In genomic region chr13:17708784-17709311, GRCm38 (mm10) we compare ENCODE assay signal across 21 mouse cellular contexts. TPM values are rescaled to one million over a fixed set of nuclear protein-coding genes. Genes with fewer than 3 reads are reported as not detected.
A peak's percentile ranks its signal among the peaks of the same experiment; 100 is the strongest.
DNase-seq lines count a peak whose midpoint lies in the region; ATAC-seq and TF ChIP-seq lines count a peak whose summit lies in the region.
"Had no signal": no experiment of that assay in that cellular context is flagged by ENCODE, and none has a peak within 500 bp of the region (broad histone marks: within the 10 kb centered on the region; RNA-seq: fewer than 3 reads in every experiment).

No protein-coding gene starts in this region.

- H3K36me3 ChIP-seq in forebrain, embryonic 14.5 days (ENCODE audit: control insufficient read depth, insufficient read depth, low read length) = no peaks in the 10 kb centered on the region
- no peaks in the 10 kb centered on the region for H3K36me3 ChIP-seq in forebrain, embryonic 15.5 days
- no peaks in the 10 kb centered on the region for H3K36me3 ChIP-seq in midbrain, embryonic 11.5 days (ENCODE audit: control insufficient read depth, insufficient read depth, low read length)
- H3K36me3 ChIP-seq in midbrain, postnatal 0 days (ENCODE audit: insufficient read depth, low read length) = no peaks in the 10 kb centered on the region
- H3K36me3 ChIP-seq in midbrain, embryonic 14.5 days (ENCODE audit: control insufficient read depth, insufficient read depth, low read length) = 0 out of 2 replicates have a peak, but pooled peaks cover 4% of the 10 kb centered on the region

- peak; percentile 71 for ATAC-seq in forebrain, embryonic 14.5 days
- no peak for ATAC-seq in forebrain, embryonic 15.5 days (replicated peaks)
- ATAC-seq in midbrain, embryonic 11.5 days (ENCODE audit: low FRiP score) = no peak
- ATAC-seq in midbrain, postnatal 0 days (ENCODE audit: low FRiP score) = no peak
- no peak for ATAC-seq in midbrain, embryonic 14.5 days (ENCODE audit: low FRiP score, low TSS enrichment)
- ATAC-seq: activated CD4-positive, CD25-positive, alpha-beta regulatory T cell, adult 4 months; intestine, embryonic 16.5 days; Patski had no signal

- H3K4me2 ChIP-seq in forebrain, embryonic 14.5 days (ENCODE audit: low read length) = no peak overlapping the region
- no peak overlapping the region for H3K4me2 ChIP-seq in forebrain, embryonic 15.5 days (replicated peaks)
- H3K4me2 ChIP-seq in midbrain, embryonic 11.5 days = no peak overlapping the region
- no peak overlapping the region for H3K4me2 ChIP-seq in midbrain, postnatal 0 days (ENCODE audit: low read depth, low read length, poor library complexity, severe bottlenecking)
- no peak overlapping the region for H3K4me2 ChIP-seq in midbrain, embryonic 14.5 days (ENCODE audit: low read length)
- H3K4me2 ChIP-seq: embryonic facial prominence, embryonic 15.5 days; heart, embryonic 13.5 days had no signal

- H3K9me3 ChIP-seq in forebrain, embryonic 14.5 days (replicated peaks; ENCODE audit: control insufficient read depth, low read length) = no peaks in the 10 kb centered on the region
- H3K9me3 ChIP-seq in forebrain, embryonic 15.5 days = no peaks in the 10 kb centered on the region
- no peaks in the 10 kb centered on the region for H3K9me3 ChIP-seq in midbrain, embryonic 11.5 days (ENCODE audit: control insufficient read depth, low read length)
- H3K9me3 ChIP-seq in midbrain, postnatal 0 days (ENCODE audit: low read length) = no peaks in the 10 kb centered on the region
- H3K9me3 ChIP-seq in midbrain, embryonic 14.5 days (ENCODE audit: control insufficient read depth, low read length) = no peaks in the 10 kb centered on the region
- H3K9me3 ChIP-seq: embryonic facial prominence, embryonic 15.5 days; heart, embryonic 13.5 days had no signal

- no peak overlapping the region for H3K4me3 ChIP-seq in forebrain, embryonic 14.5 days (ENCODE audit: low read depth, low read length)
- H3K4me3 ChIP-seq in forebrain, embryonic 15.5 days = no peak overlapping the region
- H3K4me3 ChIP-seq in midbrain, embryonic 11.5 days (ENCODE audit: low read depth, low read length) = no peak overlapping the region
- H3K4me3 ChIP-seq in midbrain, postnatal 0 days (ENCODE audit: low read depth, low read length) = no peak overlapping the region
- no peak overlapping the region for H3K4me3 ChIP-seq in midbrain, embryonic 14.5 days (replicated peaks; ENCODE audit: low read depth, low read length)
- H3K4me3 ChIP-seq: embryonic facial prominence, embryonic 15.5 days; erythroblast, embryonic 14.5 days; heart, embryonic 13.5 days had no signal

- WGBS in forebrain, embryonic 14.5 days = 77% methylated on average over 5 of the region's 5 CpGs
- WGBS in forebrain, embryonic 15.5 days = 75% methylated on average over 5 of the region's 5 CpGs
- WGBS in midbrain, embryonic 11.5 days = 87% methylated on average over 5 of the region's 5 CpGs
- WGBS in midbrain, postnatal 0 days = 76% methylated on average over 5 of the region's 5 CpGs
- 78% methylated on average over 5 of the region's 5 CpGs for WGBS in midbrain, embryonic 14.5 days

- H3K27ac ChIP-seq in forebrain, embryonic 14.5 days (ENCODE audit: low read depth, low read length) = no peak overlapping the region
- no peak overlapping the region for H3K27ac ChIP-seq in forebrain, embryonic 15.5 days (replicated peaks)
- H3K27ac ChIP-seq in midbrain, embryonic 11.5 days (ENCODE audit: low read depth, low read length) = no peak overlapping the region
- H3K27ac ChIP-seq in midbrain, postnatal 0 days (ENCODE audit: low read depth, low read length) = no peak overlapping the region
- H3K27ac ChIP-seq in midbrain, embryonic 14.5 days (replicated peaks; ENCODE audit: low read depth, low read length) = no peak overlapping the region
- H3K27ac ChIP-seq: embryonic facial prominence, embryonic 15.5 days; heart, embryonic 13.5 days had no signal

- DNase-seq in forebrain, embryonic 14.5 days (ENCODE audit: low spot score) = peak; percentile 22
- DNase-seq in midbrain, embryonic 11.5 days (ENCODE audit: low spot score, missing footprints) = peak; percentile 66
- no peak for DNase-seq in midbrain, postnatal 0 days (ENCODE audit: low spot score)
- DNase-seq in brain, embryonic 14.5 days (ENCODE audit: low read depth) = peak; percentile 30
- peak; percentile 4 for DNase-seq in midbrain, embryonic 14.5 days
- DNase-seq in ovary, postnatal 10 days (ENCODE audit: low spot score) = no peak
- DNase-seq: adrenal gland, postnatal 14 days; cerebellum, adult 18-20 months; cerebellum, postnatal 10 days; embryo, embryonic 11 days; gastrocnemius, postnatal 36 days; heart, adult 11 months; heart, postnatal 36 days had no signal

- TF ChIP-seq POLR2A in brain, embryonic 14.5 days (IDR thresholded peaks at IDR 0.05; ENCODE audit: borderline replicate concordance, extremely low read depth, insufficient read depth, insufficient read length, poor library complexity, severe bottlenecking) = no peak

- H3K4me1 ChIP-seq in forebrain, embryonic 14.5 days (ENCODE audit: control insufficient read depth, insufficient read depth, low read length) = no peaks in the 10 kb centered on the region
- H3K4me1 ChIP-seq in forebrain, embryonic 15.5 days = no peaks in the 10 kb centered on the region
- no peaks in the 10 kb centered on the region for H3K4me1 ChIP-seq in midbrain, embryonic 11.5 days (ENCODE audit: control insufficient read depth, insufficient read depth, low read length)
- no peaks in the 10 kb centered on the region for H3K4me1 ChIP-seq in midbrain, postnatal 0 days (ENCODE audit: insufficient read depth, low read length)
- no peaks in the 10 kb centered on the region for H3K4me1 ChIP-seq in midbrain, embryonic 14.5 days (ENCODE audit: control insufficient read depth, insufficient read depth, low read length)
- H3K4me1 ChIP-seq: embryonic facial prominence, embryonic 15.5 days; heart, embryonic 13.5 days had no signal

- H3K27me3 ChIP-seq in forebrain, embryonic 14.5 days (replicated peaks; ENCODE audit: control insufficient read depth, insufficient read depth, low read length) = no peaks in the 10 kb centered on the region
- no peaks in the 10 kb centered on the region for H3K27me3 ChIP-seq in forebrain, embryonic 15.5 days
- H3K27me3 ChIP-seq in midbrain, embryonic 11.5 days (ENCODE audit: control insufficient read depth, insufficient read depth, low read length) = no peaks in the 10 kb centered on the region
- no peaks in the 10 kb centered on the region for H3K27me3 ChIP-seq in midbrain, postnatal 0 days (ENCODE audit: insufficient read depth, low read length)
- no peaks in the 10 kb centered on the region for H3K27me3 ChIP-seq in midbrain, embryonic 14.5 days (ENCODE audit: control insufficient read depth, insufficient read depth, low read length)
- H3K27me3 ChIP-seq: CH12.LX; embryonic facial prominence, embryonic 15.5 days; heart, embryonic 13.5 days; Patski had no signal

- H3K9ac ChIP-seq in forebrain, embryonic 14.5 days (ENCODE audit: low read length) = no peak overlapping the region
- H3K9ac ChIP-seq in forebrain, embryonic 15.5 days (replicated peaks) = no peak overlapping the region
- H3K9ac ChIP-seq in midbrain, embryonic 11.5 days (ENCODE audit: low read length) = no peak overlapping the region
- H3K9ac ChIP-seq in midbrain, postnatal 0 days (replicated peaks; ENCODE audit: low read length, poor library complexity, severe bottlenecking) = no peak overlapping the region
- no peak overlapping the region for H3K9ac ChIP-seq in midbrain, embryonic 14.5 days (replicated peaks; ENCODE audit: low read length)
- H3K9ac ChIP-seq: embryonic facial prominence, embryonic 15.5 days; heart, embryonic 13.5 days had no signal

- TF ChIP-seq CTCF in midbrain, postnatal 0 days (IDR thresholded peaks at IDR 0.05) = no peak
- TF ChIP-seq CTCF in brain, embryonic 14.5 days (IDR thresholded peaks at IDR 0.05; ENCODE audit: borderline replicate concordance, extremely low read depth, insufficient read depth, insufficient read length) = no peak

RNA-seq across cellular contexts. Expression of gene Sugct, which starts 13.5 kb away (rescaled TPM):
- polyA plus RNA-seq in forebrain, embryonic 14.5 days (2014; fragmentation: Nextera tagmentation; extraction: Ambion mirVana) = 1.7 TPM in 2 replicates
- polyA plus RNA-seq in forebrain, embryonic 15.5 days (2015; fragmentation: Nextera tagmentation; extraction: Ambion mirVana) = 2.4 and 3.2 TPM in 2 replicates
- 3.0 and 3.3 TPM in 2 replicates for polyA plus RNA-seq in midbrain, embryonic 11.5 days (2014; fragmentation: Nextera tagmentation; extraction: Ambion mirVana)
- 1.4 and 1.5 TPM in 2 replicates for total RNA-seq in midbrain, postnatal 0 days (2014; rRNA removed)
- 2.0 and 2.9 TPM in 2 replicates for polyA plus RNA-seq in midbrain, postnatal 0 days (2015; fragmentation: Nextera tagmentation; extraction: Ambion mirVana)
- 1.2 and 1.7 TPM in 2 replicates for polyA plus RNA-seq in brain, embryonic 14.5 days (2012; rRNA removed)
- 1.9 and 2.1 TPM in 2 replicates for polyA plus RNA-seq in midbrain, embryonic 14.5 days (2014; fragmentation: Nextera tagmentation; extraction: Ambion mirVana)
- polyA plus RNA-seq: erythroblast, embryonic 14.5 days had no signal

RNA-seq across cellular contexts. Expression of gene Mplkip, which starts 13.9 kb away (rescaled TPM):
- polyA plus RNA-seq in forebrain, embryonic 14.5 days (2014; fragmentation: Nextera tagmentation; extraction: Ambion mirVana) = 48.3 and 60.0 TPM in 2 replicates
- 50.5 and 51.9 TPM in 2 replicates for polyA plus RNA-seq in forebrain, embryonic 15.5 days (2015; fragmentation: Nextera tagmentation; extraction: Ambion mirVana)
- 59.5 and 60.0 TPM in 2 replicates for polyA plus RNA-seq in midbrain, embryonic 11.5 days (2014; fragmentation: Nextera tagmentation; extraction: Ambion mirVana)
- total RNA-seq in midbrain, postnatal 0 days (2014; rRNA removed) = 18.1 and 19.9 TPM in 2 replicates
- polyA plus RNA-seq in midbrain, postnatal 0 days (2015; fragmentation: Nextera tagmentation; extraction: Ambion mirVana) = 27.3 and 28.3 TPM in 2 replicates
- polyA plus RNA-seq in brain, embryonic 14.5 days (2012; rRNA removed) = 16.7 and 18.2 TPM in 2 replicates
- polyA plus RNA-seq in midbrain, embryonic 14.5 days (2014; fragmentation: Nextera tagmentation; extraction: Ambion mirVana) = 49.3 and 51.7 TPM in 2 replicates

Comparison
In these comparisons a context has a peak if more than half of its experiments do, and no peak if none do; other contexts are left out.
1. DNase-seq: peak in forebrain, embryonic 14.5 days (single experiment), midbrain, embryonic 11.5 days (single experiment), brain, embryonic 14.5 days (single experiment) and midbrain, embryonic 14.5 days (single experiment); none in midbrain, postnatal 0 days (single experiment) and ovary, postnatal 10 days (single experiment).